Mouse (Mus musculus): ENCODE measurements around the gene Spata9. TPM values are rescaled to one million over a fixed set of nuclear protein-coding genes. Genes with fewer than 3 reads are reported as not detected.
"Not testable (repeated sequence)": the region's sequence is repeated elsewhere in the genome, so short reads cannot be mapped to it uniquely, and the experiment has no call there.

The Spata9 gene
- 0.73 and 0.89 TPM in 2 replicates for polyA plus RNA-seq (2015; fragmentation: Nextera tagmentation; extraction: Ambion mirVana)

DNA sequence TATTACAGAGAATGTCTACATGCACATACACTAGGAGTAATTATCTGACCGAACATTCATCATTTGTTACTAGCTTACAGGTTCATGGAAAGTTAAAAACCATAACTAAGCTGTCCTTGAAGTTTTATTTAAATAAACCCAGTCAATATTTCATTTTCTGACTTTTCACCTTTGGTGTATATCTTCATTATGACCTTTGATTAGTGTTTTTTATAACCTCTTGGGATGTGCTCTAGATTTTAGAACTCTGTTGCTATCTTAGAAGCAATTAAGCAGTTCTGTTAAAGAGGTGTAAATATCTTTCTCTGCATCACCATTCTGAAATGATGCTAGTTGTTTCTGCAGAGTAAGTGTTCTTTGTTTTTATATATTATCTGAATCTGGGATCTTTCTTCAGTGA is at the start of gene Spata9:
Spata9 (plus strand) TSS at position 301 of the 400 bp plus-strand sequence.
- no peak for ATAC-seq (ENCODE audit: insufficient read depth)
- H3K4me2 ChIP-seq: no peak within 1 kb of the TSS
- no peak within 1 kb of the TSS for H3K27ac ChIP-seq (replicated peaks)
- 66% methylated on average over 1 of the region's 1 CpGs for WGBS (ENCODE audit: insufficient replicate concordance)
- H3K36me3 ChIP-seq (replicated peaks): no peaks in the 10 kb centered on the region
- H3K9ac ChIP-seq: no peak within 1 kb of the TSS
- H3K27me3 ChIP-seq: no peaks in the 10 kb centered on the region
- H3K4me3 ChIP-seq (replicated peaks): no peak within 1 kb of the TSS
- no peaks in the 10 kb centered on the region for H3K4me1 ChIP-seq (replicated peaks)
- no peaks in the 10 kb centered on the region for H3K9me3 ChIP-seq (replicated peaks)

GRCm38 (mm10) chr13:75927951-75928350 is 39.0 kb upstream of the Spata9 start:
- ATAC-seq (ENCODE audit: insufficient read depth): no peak
- Histone ChIP-seq H3K27ac (replicated peaks) (no peak overlapping the region), H3K27me3 (no peaks in the 10 kb centered on the region), H3K36me3 (replicated peaks) (0 out of 2 replicates have a peak, but pooled peaks cover 3% of the 10 kb centered on the region), H3K9me3 (replicated peaks) (no peaks in the 10 kb centered on the region), H3K4me3 (replicated peaks) (no peak overlapping the region), H3K4me1 (replicated peaks) (peaks cover 12% of the 10 kb centered on the region; the same call in 1 of the 2 replicates), H3K9ac (no peak overlapping the region), H3K4me2 (no peak overlapping the region)

GRCm38 (mm10) chr13:75929071-75929470 is 37.9 kb upstream of the Spata9 start:
- H3K9me3 ChIP-seq (replicated peaks); H3K27ac ChIP-seq (replicated peaks); H3K27me3 ChIP-seq; H3K36me3 ChIP-seq (replicated peaks); H3K4me3 ChIP-seq (replicated peaks); H3K9ac ChIP-seq; H3K4me2 ChIP-seq; ATAC-seq (ENCODE audit: insufficient read depth): not testable (repeated sequence)
- WGBS (ENCODE audit: insufficient replicate concordance): 79% methylated on average over 5 of the region's 5 CpGs
- H3K4me1 ChIP-seq (replicated peaks): peaks cover 12% of the 10 kb centered on the region; the same call in 1 of the 2 replicates

DNA sequence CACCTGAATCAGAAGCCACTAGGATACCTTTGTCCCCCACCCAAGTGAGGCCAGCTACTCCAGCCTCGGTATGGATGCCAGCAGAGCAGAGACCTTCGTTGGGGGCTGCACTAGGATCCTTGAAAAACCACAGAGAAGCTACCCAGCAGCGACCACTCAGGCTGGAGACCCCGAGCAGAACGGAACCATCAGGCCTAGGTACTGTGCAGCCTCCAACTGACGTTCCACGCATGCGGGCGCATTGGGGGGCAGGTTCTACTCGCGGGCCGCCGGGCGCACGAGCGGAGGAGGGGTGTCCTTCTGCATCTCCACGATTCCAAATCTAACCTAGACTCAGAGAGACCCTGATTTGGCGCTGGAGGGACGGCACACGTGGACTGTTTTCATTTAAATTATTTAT is 36.9 kb upstream of the Spata9 start:
- 0 out of 2 replicates have a peak, but pooled peaks cover 3% of the 10 kb centered on the region for H3K36me3 ChIP-seq (replicated peaks)
- WGBS (ENCODE audit: insufficient replicate concordance): 76% methylated on average over 20 of the region's 20 CpGs
- H3K27me3 ChIP-seq: no peaks in the 10 kb centered on the region
- H3K9ac ChIP-seq: no peak overlapping the region
- ATAC-seq (ENCODE audit: insufficient read depth): no peak
- H3K4me2 ChIP-seq: no peak overlapping the region
- no peak overlapping the region for H3K27ac ChIP-seq (replicated peaks)
- H3K4me1 ChIP-seq (replicated peaks): peaks cover 12% of the 10 kb centered on the region; the same call in 1 of the 2 replicates
- H3K9me3 ChIP-seq (replicated peaks): no peaks in the 10 kb centered on the region
- H3K4me3 ChIP-seq (replicated peaks): no peak overlapping the region

GRCm38 (mm10) chr13:75930660-75931059 is 36.3 kb upstream of the Spata9 start:
- WGBS (ENCODE audit: insufficient replicate concordance): 45% methylated on average over 2 of the region's 2 CpGs
- no peaks in the 10 kb centered on the region for H3K27me3 ChIP-seq
- no peaks in the 10 kb centered on the region for H3K9me3 ChIP-seq (replicated peaks)
- no peak overlapping the region for H3K4me2 ChIP-seq
- H3K4me3 ChIP-seq (replicated peaks): no peak overlapping the region
- H3K4me1 ChIP-seq (replicated peaks): peaks cover 12% of the 10 kb centered on the region; the same call in 1 of the 2 replicates
- H3K36me3 ChIP-seq (replicated peaks): 0 out of 2 replicates have a peak, but pooled peaks cover 3% of the 10 kb centered on the region
- H3K9ac ChIP-seq: no peak overlapping the region
- no peak for ATAC-seq (ENCODE audit: insufficient read depth)
- H3K27ac ChIP-seq (replicated peaks): no peak overlapping the region

DNA sequence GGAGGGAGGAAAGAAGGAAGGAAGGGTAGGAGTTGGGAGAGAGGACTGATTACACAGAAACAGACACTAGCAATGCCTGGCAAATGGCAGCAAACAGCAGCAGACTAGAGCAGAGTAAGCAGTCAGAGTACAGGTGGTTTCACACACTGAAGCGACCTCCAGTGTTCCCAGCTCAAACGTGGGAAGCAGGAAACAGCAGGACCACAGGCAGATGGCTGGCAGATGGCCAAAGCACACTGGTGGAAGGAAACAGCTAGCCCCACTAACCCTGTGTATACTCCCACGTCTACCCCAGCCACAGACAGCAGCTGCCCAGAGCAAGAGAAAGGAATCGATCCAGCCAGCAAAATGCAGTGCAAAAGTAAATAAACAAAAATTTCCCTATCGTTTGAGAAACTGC is 35.9 kb upstream of the Spata9 start:
- peak; percentile 84 for ATAC-seq (ENCODE audit: insufficient read depth)

GRCm38 (mm10) chr13:75933287-75933686 is 33.7 kb upstream of the Spata9 start:
- ATAC-seq (ENCODE audit: insufficient read depth): no peak
- 0 out of 2 replicates have a peak, but pooled peaks cover 6% of the 10 kb centered on the region for H3K36me3 ChIP-seq (replicated peaks)

More for the DNA sequence above, 35.9 kb upstream of the Spata9 start:
- H3K36me3 ChIP-seq (replicated peaks): 0 out of 2 replicates have a peak, but pooled peaks cover 3% of the 10 kb centered on the region
- no peaks in the 10 kb centered on the region for H3K27me3 ChIP-seq
- H3K9me3 ChIP-seq (replicated peaks): no peaks in the 10 kb centered on the region
- H3K27ac ChIP-seq (replicated peaks): no peak overlapping the region
- H3K4me3 ChIP-seq (replicated peaks): no peak overlapping the region
- peaks cover 12% of the 10 kb centered on the region; the same call in 1 of the 2 replicates for H3K4me1 ChIP-seq (replicated peaks)
- H3K4me2 ChIP-seq: no peak overlapping the region
- 14% methylated on average over 5 of the region's 5 CpGs for WGBS (ENCODE audit: insufficient replicate concordance)
- H3K9ac ChIP-seq: no peak overlapping the region

DNA sequence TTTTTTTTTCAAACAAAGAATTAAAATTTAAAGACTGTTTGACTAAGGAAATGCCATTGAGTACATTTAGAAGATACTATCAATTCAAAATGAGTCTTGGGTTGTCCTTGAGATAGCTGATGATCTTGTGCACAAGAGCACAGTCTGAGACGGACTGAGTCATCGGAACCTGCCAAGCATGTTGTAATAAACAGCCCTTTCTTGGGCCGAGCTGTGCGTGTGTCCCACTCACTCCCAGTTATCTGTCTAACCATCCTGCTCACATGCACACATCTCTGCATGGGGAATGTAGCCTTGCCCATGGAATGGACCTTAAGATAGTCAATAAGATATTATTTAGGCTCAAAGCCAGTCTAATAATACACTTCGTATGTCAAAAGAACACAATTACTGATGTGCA is 28.1 kb upstream of the Spata9 start:
- ATAC-seq (ENCODE audit: insufficient read depth): no peak
- H3K36me3 ChIP-seq (replicated peaks): 0 out of 2 replicates have a peak, but pooled peaks cover 4% of the 10 kb centered on the region
- no peak overlapping the region for H3K9ac ChIP-seq
- H3K27ac ChIP-seq (replicated peaks): no peak overlapping the region
- no peaks in the 10 kb centered on the region for H3K9me3 ChIP-seq (replicated peaks)
- H3K27me3 ChIP-seq: peaks cover 19% of the 10 kb centered on the region
- 69% methylated on average over 5 of the region's 5 CpGs for WGBS (ENCODE audit: insufficient replicate concordance)
- peaks cover 8% of the 10 kb centered on the region; the same call in 1 of the 2 replicates for H3K4me1 ChIP-seq (replicated peaks)
- no peak overlapping the region for H3K4me3 ChIP-seq (replicated peaks)
- no peak overlapping the region for H3K4me2 ChIP-seq

More at GRCm38 (mm10) chr13:75933287-75933686, 33.7 kb upstream of the Spata9 start:
- H3K4me2 ChIP-seq: no peak overlapping the region
- H3K27ac ChIP-seq (replicated peaks): no peak overlapping the region
- no peaks in the 10 kb centered on the region for H3K27me3 ChIP-seq
- H3K9me3 ChIP-seq (replicated peaks): no peaks in the 10 kb centered on the region
- peaks cover 12% of the 10 kb centered on the region; the same call in 1 of the 2 replicates for H3K4me1 ChIP-seq (replicated peaks)
- H3K4me3 ChIP-seq (replicated peaks): no peak overlapping the region
- 78% methylated on average over 1 of the region's 1 CpGs for WGBS (ENCODE audit: insufficient replicate concordance)
- no peak overlapping the region for H3K9ac ChIP-seq

DNA sequence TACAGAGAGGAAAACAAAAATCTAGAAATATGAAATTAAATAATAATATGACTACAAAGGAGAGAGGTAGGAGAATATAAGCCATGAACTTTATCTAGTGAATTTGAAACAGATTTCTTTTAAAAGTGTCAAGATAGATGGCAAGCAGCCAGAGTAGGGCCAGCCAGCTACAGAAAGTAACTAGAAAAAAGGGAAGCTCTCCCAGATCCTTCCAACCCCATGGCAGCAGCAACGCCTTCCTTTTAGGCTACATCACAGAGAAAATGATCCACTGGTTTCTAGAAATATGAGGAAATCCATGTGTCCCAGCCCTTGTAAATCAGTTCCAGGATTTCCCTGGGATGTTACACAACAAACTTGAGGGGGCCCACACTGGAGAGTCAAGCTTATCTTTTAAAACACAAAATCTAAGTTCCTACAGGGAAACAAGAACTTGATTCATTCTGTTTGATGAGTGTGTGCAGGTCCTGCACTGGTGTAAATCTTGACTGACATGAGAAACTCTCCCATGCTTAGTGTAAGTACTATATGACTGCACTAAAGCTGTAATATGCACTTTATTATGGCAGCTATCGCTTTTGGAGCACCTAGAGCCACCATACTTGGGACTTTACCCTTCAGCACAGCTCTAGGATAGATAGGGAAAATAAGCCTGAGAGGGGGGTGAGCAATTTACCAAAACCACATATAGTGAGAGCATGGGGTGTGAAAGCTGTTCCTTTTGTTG is 26.0 kb upstream of the Spata9 start:
- Histone ChIP-seq H3K9ac (no peak overlapping the region), H3K9me3 (replicated peaks) (no peaks in the 10 kb centered on the region), H3K4me1 (replicated peaks) (peaks cover 10% of the 10 kb centered on the region; the same call in 1 of the 2 replicates), H3K4me2 (no peak overlapping the region), H3K4me3 (replicated peaks) (no peak overlapping the region), H3K27me3 (peaks cover 20% of the 10 kb centered on the region), H3K36me3 (replicated peaks) (0 out of 2 replicates have a peak, but pooled peaks cover 4% of the 10 kb centered on the region), H3K27ac (replicated peaks) (no peak overlapping the region)
- 64% methylated on average over 2 of the region's 2 CpGs for WGBS (ENCODE audit: insufficient replicate concordance)
- no peak for ATAC-seq (ENCODE audit: insufficient read depth)

DNA sequence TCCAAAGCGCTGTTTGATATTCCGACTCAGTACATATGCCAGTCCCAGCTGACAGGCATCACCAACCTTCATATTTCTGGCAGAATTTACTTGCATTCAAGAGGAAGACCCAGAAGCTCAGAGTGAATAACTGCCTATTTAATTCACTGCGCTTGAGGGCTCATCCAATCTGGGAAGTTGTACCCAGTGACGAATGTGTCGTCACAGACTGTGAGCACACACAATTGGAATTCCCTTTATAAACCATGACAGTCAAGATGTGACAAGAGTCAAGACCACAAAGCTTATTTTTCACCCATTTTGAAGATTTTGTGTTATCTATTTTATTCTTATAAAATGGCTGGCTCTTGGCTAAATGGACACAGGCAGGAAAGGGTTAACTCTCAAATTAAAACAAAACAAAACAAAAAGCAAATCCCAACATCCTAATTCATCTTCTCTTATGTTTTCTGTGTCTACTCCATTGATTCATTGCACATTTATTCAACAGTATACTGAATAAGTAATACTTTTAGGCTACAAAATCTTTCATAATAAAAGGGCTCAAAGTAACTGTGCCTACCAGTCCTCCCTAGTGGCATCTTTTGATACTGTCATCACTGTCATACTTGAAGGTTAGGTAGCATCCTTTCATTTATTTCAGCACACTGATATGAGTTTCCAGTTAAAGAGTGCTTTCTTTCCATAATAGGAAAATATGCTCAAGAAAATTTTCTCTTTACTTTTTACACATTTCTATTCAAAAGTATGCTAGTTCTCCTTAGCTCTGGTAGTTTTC is 25.2 kb upstream of the Spata9 start:
- WGBS (ENCODE audit: insufficient replicate concordance): 83% methylated on average over 5 of the region's 5 CpGs
- H3K27ac ChIP-seq (replicated peaks): no peak overlapping the region
- no peak overlapping the region for H3K4me2 ChIP-seq
- H3K9me3 ChIP-seq (replicated peaks): no peaks in the 10 kb centered on the region
- peaks cover 20% of the 10 kb centered on the region for H3K27me3 ChIP-seq
- 0 out of 2 replicates have a peak, but pooled peaks cover 4% of the 10 kb centered on the region for H3K36me3 ChIP-seq (replicated peaks)
- H3K4me3 ChIP-seq (replicated peaks): no peak overlapping the region
- H3K4me1 ChIP-seq (replicated peaks): peaks cover 10% of the 10 kb centered on the region; the same call in 1 of the 2 replicates
- no peak for ATAC-seq (ENCODE audit: insufficient read depth)
- H3K9ac ChIP-seq: no peak overlapping the region

GRCm38 (mm10) chr13:75942731-75943130 is 24.2 kb upstream of the Spata9 start:
- 0 out of 2 replicates have a peak, but pooled peaks have one; percentile 6 for ATAC-seq (ENCODE audit: insufficient read depth)
- Histone ChIP-seq H3K4me2 (peak overlapping the region; percentile 85), H3K9ac (peak overlapping the region; percentile 64), H3K9me3 (replicated peaks) (no peaks in the 10 kb centered on the region), H3K4me3 (replicated peaks) (peak overlapping the region; percentile 65), H3K4me1 (replicated peaks) (peaks cover 10% of the 10 kb centered on the region; the same call in 1 of the 2 replicates), H3K27me3 (peaks cover 20% of the 10 kb centered on the region), H3K36me3 (replicated peaks) (0 out of 2 replicates have a peak, but pooled peaks cover 1% of the 10 kb centered on the region), H3K27ac (replicated peaks) (peak overlapping the region; percentile 78)
- 5% methylated on average over 6 of the region's 6 CpGs for WGBS (ENCODE audit: insufficient replicate concordance)
